Mouse (Mus musculus) hindbrain, embryonic 12.5 days (tissue): ENCODE results near the gene Dok1. TPM values are rescaled to one million over a fixed set of nuclear protein-coding genes. Genes with fewer than 3 reads are reported as not detected.

Experiments used
- ATAC-seq: fragments of 200-750 bp; cut with Nextera tagmentation; 2 replicates; pipeline ENCODE4 v1.8.0; 2017; ENCODE audit warnings: moderate TSS enrichment; ENCODE audit not compliant: low FRiP score
- H3K27ac ChIP-seq: fragments of 300-500 bp; sonication (generic); 2 replicates; pipeline ENCODE4 v1.5.1; 2016; ENCODE audit warnings: mild to moderate bottlenecking
- H3K27me3 ChIP-seq: fragments of 300-500 bp; sonication (generic); 2 replicates; pipeline ENCODE4 v1.6.1; 2016; ENCODE audit warnings: mild to moderate bottlenecking
- H3K36me3 ChIP-seq: fragments of 300-500 bp; sonication (generic); 2 replicates; pipeline ENCODE4 v1.6.1; 2016; ENCODE audit warnings: mild to moderate bottlenecking
- H3K4me1 ChIP-seq: fragments of 300-500 bp; sonication (generic); 2 replicates; pipeline ENCODE4 v1.6.1; 2016
- H3K4me2 ChIP-seq: fragments of 300-500 bp; sonication (generic); replicated peaks from 2 replicates; pipeline ENCODE4 v1.6.1; 2016; ENCODE audit warnings: mild to moderate bottlenecking
- H3K4me3 ChIP-seq: fragments of 300-500 bp; sonication (generic); 2 replicates; pipeline ENCODE4 v1.5.1; 2016; ENCODE audit warnings: mild to moderate bottlenecking
- H3K9ac ChIP-seq: fragments of 300-500 bp; sonication (generic); 2 replicates; pipeline ENCODE4 v1.6.1; 2016; ENCODE audit warnings: mild to moderate bottlenecking, moderate library complexity
- H3K9me3 ChIP-seq: fragments of 300-500 bp; sonication (generic); replicated peaks from 2 replicates; pipeline ENCODE4 v1.6.1; 2016; ENCODE audit warnings: mild to moderate bottlenecking
- WGBS: fragments of 180-500 bp; shearing (Covaris S2); methylation state at CpG from one replicate; pipeline ENCODE4 v1.1.7; 2016; 5-methylcytosine and 5-hydroxymethylcytosine counted together
- polyA plus RNA-seq: library from polyadenylated mRNA; unstranded; fragments of >200 nt; fragmentation: Nextera tagmentation; extraction: Ambion mirVana; gene quantifications from 2 replicates; pipeline ENCODE4 v1.2.1, GENCODE M21; 2016

The Dok1 gene
- polyA plus RNA-seq, 1 experiment from 2014 or later = 10.3 TPM

GRCm38 (mm10) chr6:83040601-83041000 lies 7.3 kb upstream of the Dok1 start:
- WGBS = 79% methylated on average over 5 of the region's 5 CpGs
- H3K27me3 ChIP-seq = peaks cover 5% of the 10 kb centered on the region; the same call in 1 of the 2 replicates
- ATAC-seq = no peak
- H3K9me3 ChIP-seq = no peaks in the 10 kb centered on the region
- H3K36me3 ChIP-seq = no peaks in the 10 kb centered on the region
- H3K4me2 ChIP-seq = no peak overlapping the region
- H3K9ac ChIP-seq = no peak overlapping the region
- no peak overlapping the region for H3K4me3 ChIP-seq
- H3K4me1 ChIP-seq = peaks cover 7% of the 10 kb centered on the region; the same call in 1 of the 2 replicates
- no peak overlapping the region for H3K27ac ChIP-seq

GRCm38 (mm10) chr6:83038496-83039012 lies 5.3 kb upstream of the Dok1 start:
- Histone ChIP-seq H3K4me1 (peaks cover 15% of the 10 kb centered on the region), H3K36me3 (no peaks in the 10 kb centered on the region), H3K4me2 (peak overlapping the region; percentile 58), H3K9me3 (no peaks in the 10 kb centered on the region), H3K4me3 (peak overlapping the region; percentile 31), H3K9ac (peak overlapping the region; percentile 23; the same call in 1 of the 2 replicates), H3K27ac (no peak overlapping the region), H3K27me3 (peaks cover 21% of the 10 kb centered on the region)
- 10% methylated on average over 24 of the region's 24 CpGs for WGBS
- peak; percentile 55 for ATAC-seq

GRCm38 (mm10) chr6:83037188-83037587 lies 3.9 kb upstream of the Dok1 start:
- no peak for ATAC-seq
- Histone ChIP-seq H3K4me1 (peaks cover 28% of the 10 kb centered on the region), H3K9me3 (no peaks in the 10 kb centered on the region), H3K4me2 (no peak overlapping the region), H3K27ac (no peak overlapping the region), H3K9ac (no peak overlapping the region), H3K36me3 (no peaks in the 10 kb centered on the region), H3K27me3 (peaks cover 33% of the 10 kb centered on the region), H3K4me3 (no peak overlapping the region)
- 77% methylated on average over 8 of the region's 8 CpGs for WGBS

- no peaks in the 10 kb centered on the region for H3K36me3 ChIP-seq
- H3K4me1 ChIP-seq = peaks cover 34% of the 10 kb centered on the region
- H3K4me3 ChIP-seq = peak overlapping the region; percentile 49
- ATAC-seq = no peak
- H3K27me3 ChIP-seq = peaks cover 59% of the 10 kb centered on the region
- WGBS = 13% methylated on average over 5 of the region's 5 CpGs
- no peaks in the 10 kb centered on the region for H3K9me3 ChIP-seq
- peak overlapping the region; percentile 78 for H3K4me2 ChIP-seq
- peak overlapping the region; percentile 72 for H3K27ac ChIP-seq
- peak overlapping the region; percentile 58; the same call in 1 of the 2 replicates for H3K9ac ChIP-seq
These were observed 1.3 kb upstream of the Dok1 start for GRCm38 (mm10) chr6:83034463-83035055.

GRCm38 (mm10) chr6:83032769-83033191 lies 491 bp downstream of the Dok1 start:
- Histone ChIP-seq H3K9ac (peak overlapping the region; percentile 58), H3K4me2 (peak overlapping the region; percentile 78), H3K4me3 (peak overlapping the region; percentile 49), H3K36me3 (no peaks in the 10 kb centered on the region), H3K4me1 (peaks cover 27% of the 10 kb centered on the region), H3K27me3 (peaks cover 74% of the 10 kb centered on the region), H3K27ac (no peak overlapping the region), H3K9me3 (no peaks in the 10 kb centered on the region)
- WGBS = under 1% methylated on average over 31 of the region's 31 CpGs
- peak; percentile 45 for ATAC-seq

GRCm38 (mm10) chr6:83031921-83032590 lies 1.2 kb downstream of the Dok1 start:
- 17% methylated on average over 18 of the region's 18 CpGs for WGBS
- peak overlapping the region; percentile 78 for H3K4me2 ChIP-seq

GRCm38 (mm10) chr6:83031111-83031510 lies 2.2 kb downstream of the Dok1 start:
- Histone ChIP-seq H3K9me3 (no peaks in the 10 kb centered on the region), H3K4me1 (peaks cover 27% of the 10 kb centered on the region), H3K9ac (no peak overlapping the region), H3K36me3 (no peaks in the 10 kb centered on the region), H3K27me3 (peaks cover 76% of the 10 kb centered on the region), H3K27ac (no peak overlapping the region), H3K4me2 (no peak overlapping the region), H3K4me3 (no peak overlapping the region)
- WGBS = 54% methylated on average over 7 of the region's 7 CpGs
- no peak for ATAC-seq

More at GRCm38 (mm10) chr6:83031921-83032590, 1.2 kb downstream of the Dok1 start:
- peaks cover 77% of the 10 kb centered on the region for H3K27me3 ChIP-seq
- H3K9ac ChIP-seq = no peak overlapping the region
- no peak for ATAC-seq
- H3K36me3 ChIP-seq = no peaks in the 10 kb centered on the region
- no peaks in the 10 kb centered on the region for H3K9me3 ChIP-seq
- H3K4me3 ChIP-seq = peak overlapping the region; percentile 49
- H3K27ac ChIP-seq = no peak overlapping the region
- H3K4me1 ChIP-seq = peaks cover 27% of the 10 kb centered on the region

GRCm38 (mm10) chr6:83029777-83030176 lies 3.5 kb downstream of the Dok1 start:
- H3K36me3 ChIP-seq = no peaks in the 10 kb centered on the region
- H3K4me3 ChIP-seq = no peak overlapping the region
- no peak overlapping the region for H3K27ac ChIP-seq
- peaks cover 66% of the 10 kb centered on the region for H3K27me3 ChIP-seq
- peaks cover 23% of the 10 kb centered on the region for H3K4me1 ChIP-seq
- no peaks in the 10 kb centered on the region for H3K9me3 ChIP-seq
- H3K9ac ChIP-seq = no peak overlapping the region
- H3K4me2 ChIP-seq = no peak overlapping the region
- 15% methylated on average over 10 of the region's 10 CpGs for WGBS
- no peak for ATAC-seq

- Histone ChIP-seq H3K4me3 (no peak overlapping the region), H3K36me3 (no peaks in the 10 kb centered on the region), H3K27me3 (peaks cover 49% of the 10 kb centered on the region), H3K4me2 (no peak overlapping the region), H3K4me1 (peaks cover 11% of the 10 kb centered on the region), H3K27ac (no peak overlapping the region), H3K9me3 (no peaks in the 10 kb centered on the region), H3K9ac (no peak overlapping the region)
- no peak for ATAC-seq
- WGBS = 52% methylated on average over 6 of the region's 9 CpGs
These were observed 5.6 kb downstream of the Dok1 start for GRCm38 (mm10) chr6:83027706-83028105.

GRCm38 (mm10) chr6:83027293-83027692 lies 6.0 kb downstream of the Dok1 start:
- H3K27ac ChIP-seq = no peak overlapping the region
- 66% methylated on average over 8 of the region's 8 CpGs for WGBS
- H3K9ac ChIP-seq = no peak overlapping the region
- no peak for ATAC-seq
- no peaks in the 10 kb centered on the region for H3K36me3 ChIP-seq
- no peak overlapping the region for H3K4me2 ChIP-seq
- no peak overlapping the region for H3K4me3 ChIP-seq
- H3K27me3 ChIP-seq = peaks cover 45% of the 10 kb centered on the region
- H3K9me3 ChIP-seq = no peaks in the 10 kb centered on the region
- H3K4me1 ChIP-seq = peaks cover 7% of the 10 kb centered on the region

- 90% methylated on average over 3 of the region's 4 CpGs for WGBS
- no peak overlapping the region for H3K4me3 ChIP-seq
- no peaks in the 10 kb centered on the region for H3K36me3 ChIP-seq
- H3K9ac ChIP-seq = no peak overlapping the region
- no peak overlapping the region for H3K4me2 ChIP-seq
- H3K27me3 ChIP-seq = peaks cover 24% of the 10 kb centered on the region
- H3K27ac ChIP-seq = no peak overlapping the region
- H3K9me3 ChIP-seq = no peaks in the 10 kb centered on the region
- H3K4me1 ChIP-seq = 0 out of 2 replicates have a peak, but pooled peaks cover under 1% of the 10 kb centered on the region
- no peak for ATAC-seq
These were observed 8.1 kb downstream of the Dok1 start for GRCm38 (mm10) chr6:83025221-83025620.

- H3K27ac ChIP-seq = no peak overlapping the region
- WGBS = 79% methylated on average over 4 of the region's 4 CpGs
- no peak overlapping the region for H3K4me2 ChIP-seq
These were observed 8.8 kb downstream of the Dok1 start for GRCm38 (mm10) chr6:83024421-83024820.

More at GRCm38 (mm10) chr6:83024421-83024820, 8.8 kb downstream of the Dok1 start:
- ATAC-seq = no peak
- Histone ChIP-seq H3K27me3 (peaks cover 16% of the 10 kb centered on the region), H3K9me3 (no peaks in the 10 kb centered on the region), H3K4me1 (no peaks in the 10 kb centered on the region), H3K9ac (no peak overlapping the region), H3K4me3 (no peak overlapping the region), H3K36me3 (no peaks in the 10 kb centered on the region)
